Mouse (Mus musculus): ENCODE measurements around the gene Bmp2k. TPM values are rescaled to one million over a fixed set of nuclear protein-coding genes. Genes with fewer than 3 reads are reported as not detected.

The Bmp2k gene
- polyA plus RNA-seq, 1 experiment from 2014 or later: 12.3 TPM

DNA sequence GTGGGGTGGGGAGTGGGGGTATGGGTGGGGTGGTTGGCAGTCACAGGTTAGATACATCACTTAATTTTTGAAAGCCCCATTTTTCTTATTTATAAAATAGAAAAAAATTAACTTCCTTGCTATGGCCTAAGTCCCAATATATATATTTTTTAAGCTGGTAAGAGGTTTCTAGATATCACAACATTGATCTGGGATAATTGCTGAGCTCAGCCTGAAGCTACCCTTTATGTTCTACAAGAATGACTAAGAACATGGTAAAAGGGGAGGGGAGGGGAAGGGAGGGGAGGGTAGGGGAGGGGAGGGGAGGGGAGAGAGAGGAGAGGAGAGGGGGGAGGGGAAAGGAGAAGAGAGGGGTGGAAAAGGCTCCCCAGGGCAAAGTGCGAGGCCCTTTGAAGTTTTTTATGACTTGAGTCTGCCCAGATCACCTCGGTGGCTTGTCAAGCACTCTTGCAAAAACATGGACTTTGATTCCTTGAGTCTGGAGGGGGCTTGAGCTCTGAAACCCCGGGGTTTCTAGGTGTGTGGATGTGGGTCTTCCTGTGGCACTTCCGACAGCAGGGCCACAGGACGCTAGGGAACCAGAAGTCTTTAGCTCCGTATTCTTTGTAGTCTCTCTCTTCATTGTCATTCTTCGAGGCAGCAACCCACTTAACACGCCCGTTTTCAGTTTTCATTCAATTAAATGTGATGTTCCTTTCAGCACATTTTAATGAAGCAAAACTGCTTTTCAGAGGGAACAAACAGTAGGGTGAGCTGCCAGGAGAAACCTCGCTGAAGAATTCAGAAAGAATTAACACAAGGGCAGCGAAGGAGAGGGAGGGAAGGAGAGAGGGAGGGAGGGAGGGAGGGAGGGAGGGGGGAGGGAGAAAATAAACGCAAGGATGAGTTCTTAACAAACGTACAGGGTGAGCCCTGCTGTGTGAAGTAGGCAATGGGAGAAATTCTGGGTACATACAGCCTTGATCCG, 33.1 kb upstream of the Bmp2k start:
- H3K36me3 ChIP-seq: no peaks in the 10 kb centered on the region
- no peaks in the 10 kb centered on the region for H3K27me3 ChIP-seq (ENCODE audit: insufficient read depth, poor library complexity, severe bottlenecking)
- 2% methylated on average over 14 of the region's 14 CpGs for WGBS
- no peaks in the 10 kb centered on the region for H3K9me3 ChIP-seq
- peak overlapping the region; percentile 77 for H3K27ac ChIP-seq
- peaks cover 18% of the 10 kb centered on the region for H3K4me1 ChIP-seq
- no peak for DNase-seq (ENCODE audit: low spot score)
- H3K4me3 ChIP-seq: peak overlapping the region; percentile 47

DNA sequence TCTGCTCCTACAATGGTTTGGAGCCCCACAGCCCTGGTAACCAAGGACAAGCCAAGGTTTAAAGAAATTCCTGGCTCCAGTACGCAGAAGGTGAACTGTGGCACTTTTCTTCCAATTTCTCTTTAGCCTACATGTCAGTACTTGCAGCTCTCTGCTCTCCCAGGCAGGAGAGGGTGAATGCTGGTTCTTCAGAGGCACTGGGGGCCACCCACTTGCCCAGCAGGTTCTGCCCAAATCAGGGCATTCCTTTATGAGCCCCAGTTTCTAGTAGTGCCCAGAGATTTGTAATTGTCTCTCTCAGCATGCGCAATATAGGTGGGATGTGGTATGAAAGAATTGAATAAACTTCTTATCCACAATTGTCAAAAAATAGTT, 32.5 kb upstream of the Bmp2k start:
- DNase-seq (ENCODE audit: low spot score): no peak
- H3K4me3 ChIP-seq: peak overlapping the region; percentile 47
- H3K27ac ChIP-seq: peak overlapping the region; percentile 77
- no peaks in the 10 kb centered on the region for H3K36me3 ChIP-seq
- H3K4me1 ChIP-seq: peaks cover 25% of the 10 kb centered on the region
- H3K27me3 ChIP-seq (ENCODE audit: insufficient read depth, poor library complexity, severe bottlenecking): no peaks in the 10 kb centered on the region
- WGBS: 60% methylated on average over 2 of the region's 2 CpGs
- no peaks in the 10 kb centered on the region for H3K9me3 ChIP-seq

DNA sequence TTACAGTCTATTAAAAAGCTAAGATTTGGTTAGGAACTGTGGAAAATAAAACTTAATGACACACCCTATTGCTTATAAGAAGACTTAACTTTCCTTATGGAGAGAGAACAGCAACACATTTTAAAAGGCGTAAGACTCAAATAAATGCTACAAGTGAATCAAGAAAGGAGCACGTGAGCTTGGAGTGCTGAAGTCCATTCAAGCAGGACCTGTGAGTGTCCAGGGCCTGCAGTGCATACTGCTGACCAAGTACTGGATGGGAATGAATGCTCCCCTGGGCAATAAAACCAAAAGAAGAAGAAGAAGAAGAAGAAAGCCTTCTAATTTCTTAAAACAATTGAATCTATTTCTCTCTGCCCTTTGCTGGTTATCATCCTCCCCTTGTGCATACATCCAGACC, 32.0 kb upstream of the Bmp2k start:
- peaks cover 26% of the 10 kb centered on the region for H3K4me1 ChIP-seq
- no peak overlapping the region for H3K27ac ChIP-seq
- DNase-seq (ENCODE audit: low spot score): no peak
- H3K36me3 ChIP-seq: no peaks in the 10 kb centered on the region
- no peaks in the 10 kb centered on the region for H3K9me3 ChIP-seq
- H3K4me3 ChIP-seq: no peak overlapping the region
- WGBS: 82% methylated on average over 2 of the region's 2 CpGs
- H3K27me3 ChIP-seq (ENCODE audit: insufficient read depth, poor library complexity, severe bottlenecking): no peaks in the 10 kb centered on the region

DNA sequence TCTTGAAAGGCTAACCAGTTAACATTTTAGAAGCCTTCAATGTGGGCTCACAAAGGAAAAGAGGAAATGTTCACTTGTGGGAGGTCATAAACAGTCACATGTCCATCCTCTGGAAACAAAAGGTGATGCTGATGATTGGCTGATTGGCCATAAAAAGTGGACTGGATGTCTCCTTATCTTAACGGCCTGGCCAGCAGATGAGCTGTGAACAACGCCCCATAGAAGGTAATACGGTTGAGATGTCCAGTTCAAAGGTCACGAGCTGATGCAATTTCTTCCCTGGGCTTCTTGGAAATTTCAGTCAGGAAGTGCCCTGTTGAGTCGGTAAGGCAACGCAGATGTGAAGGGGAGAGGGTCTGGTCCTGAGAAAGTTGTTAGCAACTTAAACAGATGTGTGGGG, 28.9 kb upstream of the Bmp2k start:
- H3K4me3 ChIP-seq: no peak overlapping the region
- no peaks in the 10 kb centered on the region for H3K36me3 ChIP-seq
- 13% methylated on average over 6 of the region's 6 CpGs for WGBS
- peak; percentile 84 for DNase-seq (ENCODE audit: low spot score)
- peak overlapping the region; percentile 44; the same call in 1 of the 2 replicates for H3K27ac ChIP-seq
- H3K27me3 ChIP-seq (ENCODE audit: insufficient read depth, poor library complexity, severe bottlenecking): no peaks in the 10 kb centered on the region
- peaks cover 26% of the 10 kb centered on the region for H3K4me1 ChIP-seq
- no peaks in the 10 kb centered on the region for H3K9me3 ChIP-seq

GRCm38 (mm10) chr5:96969032-96969431, 28.5 kb upstream of the Bmp2k start:
- DNase-seq (ENCODE audit: low spot score): no peak
- 55% methylated on average over 3 of the region's 3 CpGs for WGBS
- Histone ChIP-seq H3K9me3 (no peaks in the 10 kb centered on the region), H3K27ac (peak overlapping the region; percentile 44; the same call in 1 of the 2 replicates), H3K4me3 (no peak overlapping the region), H3K27me3 (ENCODE audit: insufficient read depth, poor library complexity, severe bottlenecking) (no peaks in the 10 kb centered on the region), H3K4me1 (peaks cover 26% of the 10 kb centered on the region), H3K36me3 (no peaks in the 10 kb centered on the region)

- Histone ChIP-seq H3K9me3 (no peaks in the 10 kb centered on the region), H3K4me3 (no peak overlapping the region), H3K27me3 (ENCODE audit: insufficient read depth, poor library complexity, severe bottlenecking) (no peaks in the 10 kb centered on the region), H3K27ac (no peak overlapping the region; the same call in 1 of the 2 replicates), H3K4me1 (peaks cover 20% of the 10 kb centered on the region), H3K36me3 (no peaks in the 10 kb centered on the region)
- no peak for DNase-seq (ENCODE audit: low spot score)
- WGBS: 65% methylated on average over 7 of the region's 7 CpGs
These were observed 27.6 kb upstream of the Bmp2k start for GRCm38 (mm10) chr5:96969705-96970471.

DNA sequence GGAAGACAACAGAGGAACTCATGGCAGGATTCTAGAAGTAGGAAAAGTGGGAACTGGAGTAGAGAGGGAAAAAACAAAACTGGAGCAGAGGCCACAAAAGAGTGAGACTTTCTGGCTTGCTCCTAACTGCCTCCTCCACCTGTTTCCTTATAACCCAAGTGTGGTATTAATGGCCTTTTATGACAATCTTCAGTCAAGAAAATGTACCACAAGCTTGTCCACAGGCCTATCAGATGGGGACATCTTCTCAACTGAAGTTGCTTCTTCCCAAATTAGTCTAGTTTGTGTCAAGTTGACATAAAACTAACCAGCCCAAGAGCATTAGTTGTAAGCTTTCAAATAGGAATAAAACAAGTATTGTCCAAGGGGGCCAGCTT, 27.0 kb upstream of the Bmp2k start:
- no peak for DNase-seq (ENCODE audit: low spot score)
- peaks cover 16% of the 10 kb centered on the region for H3K4me1 ChIP-seq
- no peak overlapping the region for H3K4me3 ChIP-seq
- H3K36me3 ChIP-seq: no peaks in the 10 kb centered on the region
- H3K27me3 ChIP-seq (ENCODE audit: insufficient read depth, poor library complexity, severe bottlenecking): no peaks in the 10 kb centered on the region
- no peaks in the 10 kb centered on the region for H3K9me3 ChIP-seq
- H3K27ac ChIP-seq: no peak overlapping the region; the same call in 1 of the 2 replicates

- no peak for DNase-seq (ENCODE audit: low spot score)
- Histone ChIP-seq H3K36me3 (no peaks in the 10 kb centered on the region), H3K9me3 (no peaks in the 10 kb centered on the region), H3K27ac (no peak overlapping the region), H3K4me3 (no peak overlapping the region), H3K4me1 (peaks cover 16% of the 10 kb centered on the region), H3K27me3 (ENCODE audit: insufficient read depth, poor library complexity, severe bottlenecking) (no peaks in the 10 kb centered on the region)
- WGBS: 86% methylated on average over 5 of the region's 5 CpGs
These were observed 24.9 kb upstream of the Bmp2k start for GRCm38 (mm10) chr5:96972474-96973130.

- H3K27me3 ChIP-seq (ENCODE audit: insufficient read depth, poor library complexity, severe bottlenecking): no peaks in the 10 kb centered on the region
- WGBS: 68% methylated on average over 3 of the region's 3 CpGs
- no peak overlapping the region for H3K27ac ChIP-seq
- H3K4me3 ChIP-seq: no peak overlapping the region
- H3K4me1 ChIP-seq: peaks cover 14% of the 10 kb centered on the region
- no peak for DNase-seq (ENCODE audit: low spot score)
- no peaks in the 10 kb centered on the region for H3K9me3 ChIP-seq
- H3K36me3 ChIP-seq: no peaks in the 10 kb centered on the region
These were observed 23.8 kb upstream of the Bmp2k start for GRCm38 (mm10) chr5:96973714-96974113.

- Histone ChIP-seq H3K36me3 (no peaks in the 10 kb centered on the region), H3K4me1 (peaks cover 5% of the 10 kb centered on the region), H3K27ac (no peak overlapping the region), H3K27me3 (ENCODE audit: insufficient read depth, poor library complexity, severe bottlenecking) (0 out of 2 replicates have a peak, but pooled peaks cover 6% of the 10 kb centered on the region), H3K4me3 (no peak overlapping the region), H3K9me3 (no peaks in the 10 kb centered on the region)
- WGBS: 62% methylated on average over 1 of the region's 1 CpGs
- no peak for DNase-seq (ENCODE audit: low spot score)
These were observed 22.8 kb upstream of the Bmp2k start for GRCm38 (mm10) chr5:96974661-96975060.

- 79% methylated on average over 3 of the region's 3 CpGs for WGBS
- no peak overlapping the region for H3K4me3 ChIP-seq
- H3K9me3 ChIP-seq: no peaks in the 10 kb centered on the region
These were observed 22.4 kb upstream of the Bmp2k start for GRCm38 (mm10) chr5:96975112-96975511.

GRCm38 (mm10) chr5:96976150-96976549, 21.3 kb upstream of the Bmp2k start:
- Histone ChIP-seq H3K4me1 (no peaks in the 10 kb centered on the region), H3K4me3 (no peak overlapping the region), H3K27ac (no peak overlapping the region), H3K36me3 (no peaks in the 10 kb centered on the region), H3K9me3 (no peaks in the 10 kb centered on the region), H3K27me3 (ENCODE audit: insufficient read depth, poor library complexity, severe bottlenecking) (peaks cover 11% of the 10 kb centered on the region; the same call in 1 of the 2 replicates)
- DNase-seq (ENCODE audit: low spot score): no peak
- 77% methylated on average over 3 of the region's 3 CpGs for WGBS

More at GRCm38 (mm10) chr5:96975112-96975511, 22.4 kb upstream of the Bmp2k start:
- no peak overlapping the region for H3K27ac ChIP-seq
- 0 out of 2 replicates have a peak, but pooled peaks cover 6% of the 10 kb centered on the region for H3K27me3 ChIP-seq (ENCODE audit: insufficient read depth, poor library complexity, severe bottlenecking)
- H3K36me3 ChIP-seq: no peaks in the 10 kb centered on the region
- 0 out of 2 replicates have a peak, but pooled peaks cover under 1% of the 10 kb centered on the region for H3K4me1 ChIP-seq
- no peak for DNase-seq (ENCODE audit: low spot score)

Measured in heart, embryonic 10.5 days (tissue).